Mouse (Mus musculus) bone marrow macrophage, adult 2 months (primary cell): ENCODE data around the gene Fgfr2.

Experiments used
- CTCF ChIP-seq: IDR thresholded peaks from 2 replicates; pipeline ENCODE4 v1.5.1; 2012; ENCODE audit warnings: low read depth, mild to moderate bottlenecking, low read length, moderate library complexity
- POLR2A ChIP-seq: IDR thresholded peaks from 2 replicates; pipeline ENCODE4 v1.6.1; 2012; ENCODE audit warnings: mild to moderate bottlenecking, low read depth, low read length, borderline replicate concordance

GRCm38 (mm10) chr7:130379886-130380285 is 2743.3 kb downstream of the Fgfr2 start:
- TF ChIP-seq CTCF (no peak), POLR2A (no peak)
